Mouse (Mus musculus): ENCODE measurements around the gene Lamtor5. TPM values are rescaled to one million over a fixed set of nuclear protein-coding genes. Genes with fewer than 3 reads are reported as not detected.

Gene Lamtor5
- polyA plus RNA-seq, 1 experiment from 2014 or later, result 206 TPM

DNA sequence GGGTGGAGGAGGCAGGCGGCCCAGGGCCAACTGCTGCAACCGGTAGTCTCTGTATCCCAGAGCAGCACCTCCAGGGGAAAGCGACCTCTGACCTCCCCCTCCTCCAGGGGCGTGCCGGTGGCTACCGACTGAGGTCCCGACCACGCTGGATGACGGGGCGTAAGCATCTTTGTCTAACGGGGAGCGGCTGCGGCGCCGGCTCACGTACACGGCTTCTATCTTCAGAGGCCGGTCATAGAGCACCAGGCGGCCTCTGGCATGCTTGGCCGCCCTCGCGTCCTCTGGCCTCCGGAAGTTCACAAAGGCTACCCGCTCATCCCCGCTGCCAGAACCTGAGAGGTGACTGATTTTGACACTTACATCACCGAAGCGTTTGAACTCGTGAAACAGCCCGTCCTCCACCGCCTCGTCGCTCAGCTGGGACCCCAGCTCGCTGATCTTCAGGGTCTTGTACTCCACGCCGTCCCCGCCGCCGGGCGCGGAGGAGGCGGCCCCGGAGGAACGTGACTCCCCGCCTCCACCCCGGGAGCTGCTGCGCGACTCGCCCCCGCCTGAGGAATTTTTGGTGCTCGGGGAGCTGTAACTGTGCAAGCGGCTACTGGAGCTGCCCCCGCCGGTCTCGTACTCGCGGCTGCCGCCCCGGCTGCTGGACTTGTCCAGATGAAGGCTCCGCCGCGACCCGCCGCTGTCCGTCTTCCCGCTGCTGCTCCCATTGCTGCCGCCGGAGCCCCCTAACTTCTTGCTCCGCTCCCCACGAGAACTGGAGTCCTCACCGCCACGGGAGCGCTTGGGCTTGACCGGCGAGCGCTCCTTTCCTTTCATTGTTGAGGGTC lies 53.7 kb downstream of the Lamtor5 start:
- peak overlapping the region; percentile 96 for H3K9ac ChIP-seq (ENCODE audit: low read depth, low read length)
- peak overlapping the region; percentile 92 for H3K27ac ChIP-seq (ENCODE audit: low read depth, low read length)
- no peak for TF ChIP-seq CTCF (IDR thresholded peaks at IDR 0.05; ENCODE audit: low read depth)
- peaks cover 6% of the 10 kb centered on the region; the same call in 1 of the 2 replicates for H3K4me1 ChIP-seq (replicated peaks; ENCODE audit: control insufficient read depth, insufficient read depth, low read length)
- peaks cover 5% of the 10 kb centered on the region; the same call in 1 of the 2 replicates for H3K36me3 ChIP-seq (ENCODE audit: control insufficient read depth, insufficient read depth)
- WGBS, result under 1% methylated on average over 75 of the region's 75 CpGs
- H3K4me2 ChIP-seq (replicated peaks; ENCODE audit: low read depth), result peak overlapping the region; percentile 80
- H3K27me3 ChIP-seq (replicated peaks; ENCODE audit: control insufficient read depth, insufficient read depth, low read length), result no peaks in the 10 kb centered on the region
- ATAC-seq, result no peak
- no peaks in the 10 kb centered on the region for H3K9me3 ChIP-seq (ENCODE audit: control insufficient read depth)
- peak overlapping the region; percentile 98 for H3K4me3 ChIP-seq (ENCODE audit: low read depth, low read length)

DNA sequence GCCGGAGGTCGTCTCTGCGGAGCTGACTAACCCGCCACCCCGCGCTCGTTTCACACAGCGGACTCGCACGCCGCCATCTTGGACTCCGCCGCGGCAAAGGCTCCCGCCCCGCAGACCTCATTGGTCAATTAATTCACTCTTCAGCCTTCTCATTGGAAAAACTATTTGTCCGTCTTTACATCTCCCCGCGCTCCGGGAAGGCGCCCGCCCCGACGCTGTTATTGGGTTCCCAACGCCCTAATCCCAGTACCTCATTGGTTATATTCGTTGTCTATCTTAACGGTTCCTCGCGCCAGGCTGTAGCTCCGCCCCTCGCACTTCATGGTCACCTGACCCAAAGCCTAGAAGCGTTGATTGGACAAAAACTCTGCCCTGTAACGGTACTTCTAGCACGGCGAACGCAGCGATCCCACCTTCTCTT lies 54.3 kb downstream of the Lamtor5 start:
- H3K27ac ChIP-seq (ENCODE audit: low read depth, low read length), result peak overlapping the region; percentile 98
- no peak for TF ChIP-seq CTCF (IDR thresholded peaks at IDR 0.05; ENCODE audit: low read depth)
- H3K4me2 ChIP-seq (replicated peaks; ENCODE audit: low read depth), result peak overlapping the region; percentile 80
- no peaks in the 10 kb centered on the region for H3K27me3 ChIP-seq (replicated peaks; ENCODE audit: control insufficient read depth, insufficient read depth, low read length)
- H3K9me3 ChIP-seq (ENCODE audit: control insufficient read depth), result no peaks in the 10 kb centered on the region
- peak overlapping the region; percentile 98 for H3K4me3 ChIP-seq (ENCODE audit: low read depth, low read length)
- peak; percentile 93 for ATAC-seq
- peaks cover 6% of the 10 kb centered on the region; the same call in 1 of the 2 replicates for H3K4me1 ChIP-seq (replicated peaks; ENCODE audit: control insufficient read depth, insufficient read depth, low read length)
- H3K36me3 ChIP-seq (ENCODE audit: control insufficient read depth, insufficient read depth), result peaks cover 5% of the 10 kb centered on the region; the same call in 1 of the 2 replicates
- WGBS, result 0% methylated on average over 37 of the region's 37 CpGs
- peak overlapping the region; percentile 96 for H3K9ac ChIP-seq (ENCODE audit: low read depth, low read length)

Other genes starting within 250 kb of the Lamtor5 start
- 0.13 and 0.29 TPM in 2 replicates for gene Kcna3, start 242.7 kb upstream of the Lamtor5 start, polyA plus RNA-seq (2015; fragmentation: Nextera tagmentation; extraction: Ambion mirVana)
- gene Kcna2, start 177.7 kb upstream of the Lamtor5 start, polyA plus RNA-seq (2015; fragmentation: Nextera tagmentation; extraction: Ambion mirVana), result 0.05 and 0.07 TPM in 2 replicates
- gene Kcna10, start 95.8 kb upstream of the Lamtor5 start, polyA plus RNA-seq (2015; fragmentation: Nextera tagmentation; extraction: Ambion mirVana), result not detected in 2 replicates
- gene Cym, start 57.1 kb upstream of the Lamtor5 start, polyA plus RNA-seq (2015; fragmentation: Nextera tagmentation; extraction: Ambion mirVana), result 121 and 284 TPM in 2 replicates
- gene A630076J17Rik, start 48.2 kb upstream of the Lamtor5 start, polyA plus RNA-seq (2015; fragmentation: Nextera tagmentation; extraction: Ambion mirVana), result 0.83 and 1.1 TPM in 2 replicates
- 0.09 TPM in 1 of 2 replicates, not detected in the other for gene Prok1, start 39.2 kb upstream of the Lamtor5 start, polyA plus RNA-seq (2015; fragmentation: Nextera tagmentation; extraction: Ambion mirVana)
- gene Slc16a4, start 12.4 kb downstream of the Lamtor5 start, polyA plus RNA-seq (2015; fragmentation: Nextera tagmentation; extraction: Ambion mirVana), result 0.83 and 1.6 TPM in 2 replicates
- 8.0 and 9.5 TPM in 2 replicates for gene Rbm15, start 54.8 kb downstream of the Lamtor5 start, polyA plus RNA-seq (2015; fragmentation: Nextera tagmentation; extraction: Ambion mirVana)
- gene Kcnc4, start 180.7 kb downstream of the Lamtor5 start, polyA plus RNA-seq (2015; fragmentation: Nextera tagmentation; extraction: Ambion mirVana), result 0.07 TPM in 2 replicates
- gene Slc6a17, start 239.2 kb downstream of the Lamtor5 start, polyA plus RNA-seq (2015; fragmentation: Nextera tagmentation; extraction: Ambion mirVana), result 1.7 and 2.2 TPM in 2 replicates